Mouse (Mus musculus) ES-Bruce4 (cell line): ENCODE measurements at regions not wholly inside any gene's neighbourhood (a gene's known extent, or its start where the extent isn't known, plus 50 kb on each side); places are given as distances from the start of the nearest gene placed in this dataset.

ENCODE experiments used
- H3K27ac ChIP-seq: 2 replicates; pipeline ENCODE4 v1.5.1; 2012; ENCODE audit warnings: low read length, inconsistent platforms; ENCODE audit not compliant: insufficient read depth
- H3K27me3 ChIP-seq: 2 replicates; pipeline ENCODE4 v1.6.1; 2012; ENCODE audit warnings: mild to moderate bottlenecking, low read length, inconsistent platforms; ENCODE audit not compliant: control insufficient read depth, poor library complexity, insufficient read depth, severe bottlenecking
- H3K36me3 ChIP-seq: 2 replicates; pipeline ENCODE4 v1.6.1; 2012; ENCODE audit warnings: inconsistent platforms, mild to moderate bottlenecking, low read length, moderate library complexity; ENCODE audit not compliant: control insufficient read depth, poor library complexity, insufficient read depth, severe bottlenecking
- H3K4me1 ChIP-seq: one replicate; pipeline ENCODE4 v1.8.1; 2011; ENCODE audit warnings: low read length; ENCODE audit not compliant: control insufficient read depth, insufficient read depth
- H3K4me3 ChIP-seq: 2 replicates; pipeline ENCODE4 v1.5.1; 2011; ENCODE audit warnings: low read depth, mild to moderate bottlenecking, low read length
- H3K9ac ChIP-seq: 2 replicates; pipeline ENCODE4 v1.6.1; 2012; ENCODE audit warnings: low read depth, mild to moderate bottlenecking, inconsistent platforms; ENCODE audit not compliant: poor library complexity, severe bottlenecking
- H3K9me3 ChIP-seq: replicated peaks from 2 replicates; pipeline ENCODE4 v1.6.1; 2012; ENCODE audit warnings: mild to moderate bottlenecking, low read length, inconsistent platforms; ENCODE audit not compliant: control insufficient read depth, poor library complexity, insufficient read depth, severe bottlenecking
- CTCF ChIP-seq: IDR thresholded peaks from one replicate; pipeline ENCODE4 v1.8.1; 2011; ENCODE audit warnings: low read depth, low read length
- EP300 ChIP-seq: IDR thresholded peaks from 2 replicates; pipeline ENCODE4 v1.6.1; 2011; ENCODE audit warnings: low read depth, low read length; ENCODE audit not compliant: insufficient read depth
- POLR2A ChIP-seq: IDR thresholded peaks from one replicate; pipeline ENCODE4 v1.8.1; 2011; ENCODE audit warnings: low read length; ENCODE audit not compliant: insufficient read depth

- Histone ChIP-seq H3K4me3 (no peak overlapping the region), H3K36me3 (no peaks in the 10 kb centered on the region), H3K4me1 (no peaks in the 10 kb centered on the region), H3K27me3 (no peaks in the 10 kb centered on the region; the same call in 1 of the 2 replicates), H3K9ac (no peak overlapping the region), H3K9me3 (no peaks in the 10 kb centered on the region), H3K27ac (no peak overlapping the region)
- TF ChIP-seq CTCF, result no peak
Measured at GRCm38 (mm10) chr1:165050176-165050575, 110.4 kb downstream of the Tbx19 start.

GRCm38 (mm10) chr1:165046637-165047036 lies 111.3 kb upstream of the Xcl1 start:
- H3K27me3 ChIP-seq, result no peaks in the 10 kb centered on the region; the same call in 1 of the 2 replicates
- H3K9ac ChIP-seq, result no peak overlapping the region
- H3K4me1 ChIP-seq, result no peaks in the 10 kb centered on the region
- no peaks in the 10 kb centered on the region for H3K9me3 ChIP-seq
- H3K27ac ChIP-seq, result no peak overlapping the region
- no peak overlapping the region for H3K4me3 ChIP-seq
- H3K36me3 ChIP-seq, result no peaks in the 10 kb centered on the region
- no peak for TF ChIP-seq POLR2A

- no peaks in the 10 kb centered on the region for H3K9me3 ChIP-seq
- H3K27ac ChIP-seq, result no peak overlapping the region
- no peaks in the 10 kb centered on the region; the same call in 1 of the 2 replicates for H3K27me3 ChIP-seq
- TF ChIP-seq EP300 (no peak), CTCF (no peak), POLR2A (no peak)
- H3K9ac ChIP-seq, result no peak overlapping the region
- no peak overlapping the region for H3K4me3 ChIP-seq
- no peaks in the 10 kb centered on the region for H3K36me3 ChIP-seq
- H3K4me1 ChIP-seq, result no peaks in the 10 kb centered on the region
Measured at GRCm38 (mm10) chr1:165046056-165046455, 110.7 kb upstream of the Xcl1 start.

GRCm38 (mm10) chr1:165043361-165043760 lies 108.0 kb upstream of the Xcl1 start:
- Histone ChIP-seq H3K9me3 (no peaks in the 10 kb centered on the region), H3K9ac (no peak overlapping the region), H3K27me3 (no peaks in the 10 kb centered on the region), H3K27ac (no peak overlapping the region), H3K36me3 (no peaks in the 10 kb centered on the region), H3K4me3 (no peak overlapping the region), H3K4me1 (no peaks in the 10 kb centered on the region)
- TF ChIP-seq EP300 (no peak), CTCF (no peak), POLR2A (no peak)

- no peaks in the 10 kb centered on the region for H3K9me3 ChIP-seq
- H3K36me3 ChIP-seq, result no peaks in the 10 kb centered on the region
- no peaks in the 10 kb centered on the region for H3K27me3 ChIP-seq
- TF ChIP-seq CTCF, result no peak
- TF ChIP-seq POLR2A, result no peak
- no peak for TF ChIP-seq EP300
- no peaks in the 10 kb centered on the region for H3K4me1 ChIP-seq
- no peak overlapping the region for H3K9ac ChIP-seq
- no peak overlapping the region for H3K27ac ChIP-seq
- no peak overlapping the region for H3K4me3 ChIP-seq
Measured at GRCm38 (mm10) chr1:165042105-165042504, 106.8 kb upstream of the Xcl1 start.

- Histone ChIP-seq H3K9ac (no peak overlapping the region), H3K27me3 (no peaks in the 10 kb centered on the region), H3K27ac (no peak overlapping the region), H3K4me1 (no peaks in the 10 kb centered on the region), H3K36me3 (no peaks in the 10 kb centered on the region), H3K4me3 (no peak overlapping the region), H3K9me3 (no peaks in the 10 kb centered on the region)
- TF ChIP-seq EP300, result no peak
- TF ChIP-seq CTCF, result no peak
- TF ChIP-seq POLR2A, result no peak
Measured at GRCm38 (mm10) chr1:165036631-165037030, 101.3 kb upstream of the Xcl1 start.
